Mouse (Mus musculus): ENCODE measurements around the gene 4931423N10Rik. TPM values are rescaled to one million over a fixed set of nuclear protein-coding genes. Genes with fewer than 3 reads are reported as not detected.
"Not testable (repeated sequence)": the region's sequence is repeated elsewhere in the genome, so short reads cannot be mapped to it uniquely, and the experiment has no call there.

The 4931423N10Rik gene
- total RNA-seq (2017), result not detected in 2 replicates

DNA sequence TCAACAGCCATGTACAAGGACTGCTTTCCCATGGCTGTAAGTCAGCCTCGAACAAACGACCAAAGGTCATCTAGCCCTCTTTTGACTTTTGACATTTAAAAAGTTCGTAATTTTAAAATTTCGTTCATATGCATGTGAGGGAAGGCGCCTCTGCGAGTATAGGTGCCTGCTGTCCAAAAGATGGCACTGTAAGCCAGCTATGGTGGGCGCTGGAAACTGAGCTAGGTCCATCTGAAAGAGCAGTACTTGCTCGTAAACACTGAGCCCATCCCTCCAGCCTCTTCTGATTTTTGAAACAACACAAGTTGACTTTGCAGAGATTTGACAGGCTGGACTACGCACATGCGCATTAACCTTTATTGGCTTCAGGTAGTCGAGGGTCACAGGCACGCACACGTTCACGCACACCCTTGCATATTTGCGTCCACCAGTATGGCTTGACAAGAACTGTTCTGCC is at the start of gene 4931423N10Rik:
Gene 4931423N10Rik (plus strand): TSS at position 407 of the 457 bp plus-strand sequence.
- ATAC-seq (replicated peaks in 1 of 2; ENCODE audit: insufficient read depth in 1 of 2, low FRiP score in 2 of 2, low TSS enrichment in 1 of 2, low read depth in 1 of 2, poor library complexity in 2 of 2, severe bottlenecking in 2 of 2), result no peak

DNA sequence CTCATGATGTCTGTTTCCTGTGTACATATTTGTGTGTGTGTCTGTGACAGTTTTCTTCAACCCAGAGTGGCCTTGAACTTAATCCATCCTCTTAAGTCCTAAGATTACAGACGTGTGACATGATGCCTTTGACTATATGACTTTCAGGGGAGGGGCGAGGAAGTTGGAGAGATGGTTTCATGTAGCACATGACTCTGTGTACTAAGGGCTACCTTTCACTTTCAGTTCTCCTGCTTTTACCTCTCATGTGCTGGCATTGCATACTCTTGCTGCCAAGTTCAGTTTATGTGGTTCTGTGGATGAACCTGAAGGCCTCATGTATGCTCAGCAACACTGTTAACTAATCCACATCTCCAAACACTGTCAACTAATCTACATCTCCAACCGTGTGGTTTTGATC is 35.0 kb upstream of the 4931423N10Rik start:
- no peak for ATAC-seq (replicated peaks in 1 of 2; ENCODE audit: insufficient read depth in 1 of 2, low FRiP score in 2 of 2, low TSS enrichment in 1 of 2, low read depth in 1 of 2, poor library complexity in 2 of 2, severe bottlenecking in 2 of 2)

GRCm38 (mm10) chr2:23194366-23194765 is 12.9 kb upstream of the 4931423N10Rik start:
- ATAC-seq (replicated peaks in 1 of 2; ENCODE audit: insufficient read depth in 1 of 2, low FRiP score in 2 of 2, low TSS enrichment in 1 of 2, low read depth in 1 of 2, poor library complexity in 2 of 2, severe bottlenecking in 2 of 2), result no peak

- ATAC-seq (replicated peaks in 1 of 2; ENCODE audit: insufficient read depth in 1 of 2, low FRiP score in 2 of 2, low TSS enrichment in 1 of 2, low read depth in 1 of 2, poor library complexity in 2 of 2, severe bottlenecking in 2 of 2), result no peak
Measured at GRCm38 (mm10) chr2:23201034-23201433, 6.2 kb upstream of the 4931423N10Rik start.

- no peak for ATAC-seq (replicated peaks in 1 of 2; ENCODE audit: insufficient read depth in 1 of 2, low FRiP score in 2 of 2, low TSS enrichment in 1 of 2, low read depth in 1 of 2, poor library complexity in 2 of 2, severe bottlenecking in 2 of 2)
Measured at GRCm38 (mm10) chr2:23202900-23203670, 4.2 kb upstream of the 4931423N10Rik start.

GRCm38 (mm10) chr2:23213661-23214060 is 6.4 kb downstream of the 4931423N10Rik start:
- no peak for ATAC-seq (replicated peaks in 1 of 2; ENCODE audit: insufficient read depth in 1 of 2, low FRiP score in 2 of 2, low TSS enrichment in 1 of 2, low read depth in 1 of 2, poor library complexity in 2 of 2, severe bottlenecking in 2 of 2)

GRCm38 (mm10) chr2:23225199-23225598 is 17.9 kb downstream of the 4931423N10Rik start:
- ATAC-seq (replicated peaks in 1 of 2; ENCODE audit: insufficient read depth in 1 of 2, low FRiP score in 2 of 2, low TSS enrichment in 1 of 2, low read depth in 1 of 2, poor library complexity in 2 of 2, severe bottlenecking in 2 of 2), result no peak

DNA sequence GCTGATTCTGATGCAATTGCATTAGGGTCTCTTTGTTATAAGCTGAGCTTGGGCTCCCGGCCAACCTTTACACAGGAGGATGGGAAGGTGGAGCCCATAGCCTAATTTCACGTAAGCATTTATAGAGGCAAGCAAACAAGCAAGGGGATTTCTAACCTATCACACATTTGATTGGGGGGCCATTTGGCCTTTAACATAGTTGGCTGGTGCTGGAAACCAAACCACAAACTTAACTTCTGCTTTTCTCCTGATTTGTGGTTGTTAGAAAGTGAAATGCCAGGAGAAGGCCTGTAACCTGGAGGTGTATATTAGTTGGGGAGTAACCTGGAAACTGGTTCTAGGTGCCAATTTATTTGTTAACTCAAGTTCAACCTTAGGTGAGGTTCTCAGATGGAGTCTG is 21.2 kb downstream of the 4931423N10Rik start:
- ATAC-seq (replicated peaks in 1 of 2; ENCODE audit: insufficient read depth in 1 of 2, low FRiP score in 2 of 2, low TSS enrichment in 1 of 2, low read depth in 1 of 2, poor library complexity in 2 of 2, severe bottlenecking in 2 of 2), result peak; percentile 87 to 90

- no peak for ATAC-seq (replicated peaks in 1 of 2; ENCODE audit: insufficient read depth in 1 of 2, low FRiP score in 2 of 2, low TSS enrichment in 1 of 2, low read depth in 1 of 2, poor library complexity in 2 of 2, severe bottlenecking in 2 of 2)
Measured at GRCm38 (mm10) chr2:23234065-23234773, 26.9 kb downstream of the 4931423N10Rik start.

- not testable (repeated sequence) for ATAC-seq (replicated peaks in 1 of 2; ENCODE audit: insufficient read depth in 1 of 2, low FRiP score in 2 of 2, low TSS enrichment in 1 of 2, low read depth in 1 of 2, poor library complexity in 2 of 2, severe bottlenecking in 2 of 2)
Measured at GRCm38 (mm10) chr2:23290991-23291390, 83.7 kb downstream of the 4931423N10Rik start.

- peak in 1 of 2 experiments; percentile 49; a peak in 1 of 4 replicates for ATAC-seq (replicated peaks in 1 of 2; ENCODE audit: insufficient read depth in 1 of 2, low FRiP score in 2 of 2, low TSS enrichment in 1 of 2, low read depth in 1 of 2, poor library complexity in 2 of 2, severe bottlenecking in 2 of 2)
Measured at GRCm38 (mm10) chr2:23314869-23315268, 107.6 kb downstream of the 4931423N10Rik start.

Other genes with a start within 250 kb of the 4931423N10Rik start
- 123 and 125 TPM in 2 replicates for gene Abi1, start 167.2 kb upstream of the 4931423N10Rik start, total RNA-seq (2017)
- gene Acbd5, start 139.3 kb upstream of the 4931423N10Rik start, total RNA-seq (2017), result 36.1 and 43.0 TPM in 2 replicates
- 10.8 and 13.2 TPM in 2 replicates for gene Mastl, start 51.5 kb upstream of the 4931423N10Rik start, total RNA-seq (2017)
- 116 and 118 TPM in 2 replicates for gene Yme1l1, start 51.1 kb upstream of the 4931423N10Rik start, total RNA-seq (2017)
- not detected in 2 replicates for gene Nxph2, start 113.8 kb downstream of the 4931423N10Rik start, total RNA-seq (2017)

Measured in hematopoietic stem cell, adult 5-6 weeks (primary cell).